Mouse (Mus musculus) heart, adult 2 months (tissue): ENCODE data around the gene Echdc3. TPM values are rescaled to one million over a fixed set of nuclear protein-coding genes. Genes with fewer than 3 reads are reported as not detected.

ENCODE experiments used
- DNase-seq, 2 experiments: peaks; one replicate each; pipeline ENCODE4 v3.0.0; 2021
- H3K27ac ChIP-seq: fragments of 200-600 bp; 2 replicates; pipeline ENCODE4 v1.8.1; 2022
- H3K27me3 ChIP-seq: fragments of 200-500 bp; 2 replicates; pipeline ENCODE4 v1.6.1; 2012; ENCODE audit warnings: mild to moderate bottlenecking, low read length, inconsistent platforms, mixed read lengths; ENCODE audit not compliant: control insufficient read depth, insufficient read depth
- H3K36me3 ChIP-seq: fragments of 200-500 bp; 2 replicates; pipeline ENCODE4 v1.6.1; 2012; ENCODE audit warnings: low read length, inconsistent platforms; ENCODE audit not compliant: control insufficient read depth, insufficient read depth
- H3K4me1 ChIP-seq: fragments of 200-500 bp; 2 replicates; pipeline ENCODE4 v1.6.1; 2011; ENCODE audit warnings: low read length; ENCODE audit not compliant: control insufficient read depth, insufficient read depth
- H3K4me3 ChIP-seq: fragments of 200-600 bp; 2 replicates; pipeline ENCODE4 v1.8.1; 2022
- H3K79me2 ChIP-seq: fragments of 200-500 bp; replicated peaks from 2 replicates; pipeline ENCODE4 v1.6.1; 2012; ENCODE audit warnings: mild to moderate bottlenecking, inconsistent platforms, low read length, moderate library complexity, mixed read lengths; ENCODE audit not compliant: control insufficient read depth, insufficient read depth
- H3K9ac ChIP-seq: fragments of 200-500 bp; 2 replicates; pipeline ENCODE4 v1.6.1; 2012; ENCODE audit warnings: low read depth, mild to moderate bottlenecking, control low read depth, inconsistent platforms, low read length, mixed read lengths
- CTCF ChIP-seq: fragments of 200-600 bp; IDR thresholded peaks from 2 replicates; pipeline ENCODE4 v1.8.1; 2022; ENCODE audit warnings: antibody characterized with exemption, mild to moderate bottlenecking, moderate library complexity
- EP300 ChIP-seq: fragments of 200-500 bp; IDR thresholded peaks from 2 replicates; pipeline ENCODE4 v1.6.1; 2011; ENCODE audit warnings: low read depth, low read length, control low read depth; ENCODE audit not compliant: insufficient read depth
- POLR2A ChIP-seq: fragments of 200-500 bp; IDR thresholded peaks from 2 replicates; pipeline ENCODE4 v1.6.1; 2011; ENCODE audit warnings: mild to moderate bottlenecking, low read depth, low read length, control low read depth; ENCODE audit not compliant: insufficient read depth
- WGBS: fragments of 180-500 bp; shearing (Covaris S2); methylation state at CpG from one replicate; pipeline ENCODE4 v1.1.7; 2018; 5-methylcytosine and 5-hydroxymethylcytosine counted together
- intact Hi-C: fragments of 180-260 bp; cut with DNase I; formaldehyde crosslinking; loops from one replicate; pipeline ENCODE4 v1.15.1; 2025
- polyA plus RNA-seq: library from polyadenylated mRNA; depleted of rRNA; stranded (reverse); fragments of >200 nt; gene quantifications from 2 replicates; pipeline ENCODE4 v1.2.3, GENCODE M21; 2012
- total RNA-seq, 2 experiments: library from RNA; stranded (reverse); gene quantifications; 2 replicates each; pipeline ENCODE4 v1.2.3; 2021

The Echdc3 gene
- total and polyA plus RNA-seq, 3 experiments = 24.0 to 30.6 (median 27.1) TPM

DNA sequence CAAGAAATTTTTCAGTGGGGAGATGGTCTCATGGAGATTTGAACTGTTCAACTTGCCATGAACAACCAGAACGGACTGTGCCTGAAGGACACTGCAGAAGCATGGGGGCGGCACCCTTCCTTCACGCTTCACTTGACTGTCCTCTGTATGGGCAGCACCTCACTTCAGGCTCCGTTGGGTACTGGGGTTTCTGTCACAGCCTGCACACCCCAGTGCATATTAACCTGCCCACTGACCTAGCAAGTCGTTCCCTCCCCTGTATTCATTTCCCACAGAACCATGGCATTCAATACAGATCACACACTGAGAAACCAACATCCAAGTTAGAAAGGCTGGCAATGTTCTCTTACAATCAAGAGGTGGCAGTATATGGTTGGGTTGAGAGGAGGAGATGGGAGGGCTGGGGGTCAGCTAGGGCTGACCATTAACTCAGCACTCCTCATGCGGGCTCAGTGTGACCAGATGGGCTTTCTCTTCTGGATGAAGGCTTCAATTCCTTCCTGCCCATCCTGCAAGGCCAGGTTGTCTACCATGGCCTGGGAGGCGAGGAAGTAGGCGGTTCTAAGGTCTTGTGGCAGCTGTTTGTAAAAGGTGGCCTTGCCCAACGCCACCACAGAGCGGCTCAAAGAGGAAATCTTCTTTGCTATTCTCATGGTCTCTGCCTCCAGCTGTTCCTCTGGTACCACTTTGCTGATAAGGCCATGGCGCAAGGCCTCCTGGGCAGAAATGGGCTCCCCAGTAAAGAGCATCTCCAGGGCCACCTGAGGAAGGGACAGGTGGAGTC, 23.8 kb downstream of the Echdc3 start:
- Histone ChIP-seq H3K4me1 (peaks cover 1% of the 10 kb centered on the region; the same call in 1 of the 2 replicates), H3K36me3 (no peaks in the 10 kb centered on the region), H3K79me2 (no peaks in the 10 kb centered on the region), H3K4me3 (no peak overlapping the region), H3K9ac (no peak overlapping the region), H3K27me3 (no peaks in the 10 kb centered on the region), H3K27ac (no peak overlapping the region)
- DNase-seq = no peak
- TF ChIP-seq EP300 (no peak), CTCF (no peak), POLR2A (no peak)
- 84% methylated on average over 11 of the region's 11 CpGs for WGBS
- intact Hi-C loops = no loop called here

DNA sequence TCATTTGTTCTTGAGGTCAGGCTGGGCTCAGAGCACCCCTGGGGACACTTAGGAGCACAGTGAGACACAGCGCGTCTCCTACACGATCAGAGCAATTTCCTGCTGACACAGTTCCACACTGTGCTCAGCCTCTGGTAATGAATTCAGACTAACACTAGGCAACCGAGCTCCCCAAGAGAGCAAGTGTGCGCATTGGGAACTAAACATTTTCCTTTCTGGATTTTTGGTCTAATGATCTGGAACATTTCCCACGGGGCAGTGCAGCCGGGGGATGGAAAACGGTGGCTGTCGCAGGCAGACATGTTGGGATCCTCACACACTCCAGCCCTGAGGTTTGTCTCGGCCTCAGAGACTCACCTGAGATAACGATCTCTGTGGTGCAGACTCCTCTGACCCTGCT, 25.4 kb downstream of the Echdc3 start:
- DNase-seq = no peak
- Histone ChIP-seq H3K36me3 (no peaks in the 10 kb centered on the region), H3K9ac (no peak overlapping the region), H3K4me3 (no peak overlapping the region), H3K27ac (no peak overlapping the region), H3K79me2 (no peaks in the 10 kb centered on the region), H3K4me1 (no peaks in the 10 kb centered on the region), H3K27me3 (no peaks in the 10 kb centered on the region)
- intact Hi-C loops = no loop called here
- WGBS = 54% methylated on average over 11 of the region's 11 CpGs
- TF ChIP-seq POLR2A = no peak
- TF ChIP-seq EP300 = no peak
- TF ChIP-seq CTCF = no peak

DNA sequence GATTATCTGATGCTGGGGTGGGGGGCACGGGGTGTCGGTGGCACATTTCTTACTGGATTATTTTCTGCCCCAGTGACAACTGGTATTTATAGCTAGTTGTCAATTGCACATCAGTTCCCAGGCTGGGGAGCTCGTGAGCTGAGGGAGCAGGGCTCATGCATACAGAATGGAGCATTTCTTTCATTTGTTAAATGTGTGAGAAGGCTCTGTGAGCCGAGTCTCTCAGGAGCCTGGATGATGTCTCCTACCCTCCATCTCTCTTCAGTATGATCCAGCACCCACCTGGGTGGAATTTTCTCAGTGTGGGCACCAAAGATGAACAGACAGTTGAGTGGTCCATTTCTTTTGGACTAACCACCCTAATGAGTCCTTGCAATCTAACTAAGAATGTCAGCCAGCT, 25.9 kb downstream of the Echdc3 start:
- Histone ChIP-seq H3K79me2 (no peaks in the 10 kb centered on the region), H3K9ac (no peak overlapping the region), H3K36me3 (no peaks in the 10 kb centered on the region), H3K27me3 (no peaks in the 10 kb centered on the region), H3K27ac (no peak overlapping the region), H3K4me1 (no peaks in the 10 kb centered on the region), H3K4me3 (no peak overlapping the region)
- TF ChIP-seq CTCF = no peak
- no peak for TF ChIP-seq POLR2A
- TF ChIP-seq EP300 = no peak
- DNase-seq = no peak
- intact Hi-C loops = no loop called here
- 38% methylated on average over 4 of the region's 4 CpGs for WGBS

DNA sequence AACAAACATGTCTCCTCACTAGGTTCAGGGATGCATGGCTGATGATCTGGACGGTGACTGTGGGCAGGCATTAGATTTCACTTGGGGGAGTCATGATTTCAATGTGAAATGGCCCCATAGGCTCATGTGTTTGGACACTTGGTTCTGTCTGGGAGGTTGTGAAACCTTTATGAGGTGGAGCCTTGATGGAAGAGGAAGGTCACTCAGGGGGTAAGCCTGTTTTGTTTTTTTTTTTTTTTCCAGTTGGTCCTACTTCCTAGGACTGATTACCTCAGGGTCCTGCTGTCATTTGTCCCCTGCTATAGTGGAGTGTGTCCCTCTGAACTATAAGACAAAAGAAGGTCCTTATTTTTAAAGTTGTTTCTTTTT, 33.1 kb downstream of the Echdc3 start:
- DNase-seq = no peak
- WGBS = 73% methylated on average over 1 of the region's 1 CpGs
- intact Hi-C loops = no loop called here
- TF ChIP-seq CTCF (no peak), POLR2A (no peak), EP300 (no peak)
- no peaks in the 10 kb centered on the region for H3K27me3 ChIP-seq
- no peak overlapping the region for H3K4me3 ChIP-seq
- no peaks in the 10 kb centered on the region for H3K4me1 ChIP-seq
- H3K27ac ChIP-seq = no peak overlapping the region
- no peaks in the 10 kb centered on the region for H3K36me3 ChIP-seq
- no peaks in the 10 kb centered on the region for H3K79me2 ChIP-seq
- H3K9ac ChIP-seq = no peak overlapping the region

DNA sequence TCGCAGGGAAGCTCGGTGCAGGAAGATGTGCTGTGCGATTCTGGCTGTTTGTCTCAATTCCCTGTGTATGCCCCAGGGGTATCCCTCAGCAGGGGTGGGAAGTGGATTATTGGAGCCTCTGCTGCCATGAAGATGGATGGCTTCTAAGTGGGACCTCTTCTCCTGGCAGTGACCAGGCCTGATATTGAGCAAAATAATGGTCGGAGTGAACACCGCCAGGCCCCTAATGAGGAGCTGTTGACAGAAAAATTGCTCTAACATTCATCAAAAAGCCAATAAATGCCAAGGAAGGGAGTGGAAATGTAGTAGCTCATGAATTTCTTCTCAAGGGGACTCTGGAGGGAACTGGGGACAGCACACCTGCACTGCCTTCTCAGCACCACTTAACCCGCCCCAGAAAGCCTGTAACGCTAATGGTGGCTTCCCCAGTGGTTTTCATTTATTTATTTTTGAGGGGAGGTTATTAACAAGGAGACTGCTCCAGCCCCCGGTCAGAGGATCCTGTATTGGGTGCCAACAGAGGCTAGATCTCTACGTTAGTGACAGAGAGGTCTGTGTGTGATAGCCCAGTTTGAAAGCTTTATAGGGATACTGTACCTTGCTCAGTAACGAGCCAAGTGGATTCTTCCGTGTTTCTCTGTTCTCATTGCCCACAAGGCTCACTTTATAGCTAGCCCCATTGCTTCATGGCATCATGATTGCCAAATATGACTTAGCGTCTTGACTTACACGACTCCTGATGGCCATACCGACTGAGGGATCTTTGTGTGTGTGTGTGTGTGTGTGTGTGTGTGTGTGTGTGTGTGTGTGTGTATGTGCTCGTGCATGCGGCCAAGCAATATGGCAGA, 33.7 kb downstream of the Echdc3 start:
- Histone ChIP-seq H3K4me1 (no peaks in the 10 kb centered on the region), H3K36me3 (no peaks in the 10 kb centered on the region), H3K4me3 (no peak overlapping the region), H3K9ac (no peak overlapping the region), H3K27ac (no peak overlapping the region), H3K79me2 (no peaks in the 10 kb centered on the region), H3K27me3 (no peaks in the 10 kb centered on the region)
- no peak for DNase-seq
- intact Hi-C loops = no loop called here
- WGBS = 88% methylated on average over 16 of the region's 16 CpGs
- TF ChIP-seq POLR2A (no peak), CTCF (no peak), EP300 (no peak)

DNA sequence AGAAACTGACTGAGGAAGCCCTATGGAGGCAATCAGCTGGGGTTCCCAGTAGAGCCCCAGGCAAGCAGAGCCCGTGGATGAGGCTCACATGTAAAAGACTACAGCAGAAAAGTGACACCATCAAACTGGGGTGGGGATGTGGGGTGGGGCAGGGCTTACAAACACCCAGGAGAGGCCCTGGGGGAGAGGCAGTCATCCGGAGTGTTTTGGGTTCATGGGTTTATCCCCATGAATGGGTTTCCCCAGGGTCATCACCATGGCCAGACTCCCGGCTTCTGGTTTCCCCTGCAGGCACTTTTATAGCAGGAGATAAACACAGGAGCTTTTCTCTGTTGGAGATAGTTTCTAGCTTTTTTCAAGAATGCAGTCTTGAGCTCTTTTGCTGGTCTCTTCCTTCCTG, 39.8 kb downstream of the Echdc3 start:
- WGBS = 53% methylated on average over 3 of the region's 3 CpGs
- DNase-seq = no peak

More for the DNA sequence above, 39.8 kb downstream of the Echdc3 start:
- TF ChIP-seq CTCF = no peak
- no peak for TF ChIP-seq EP300
- TF ChIP-seq POLR2A = no peak
- H3K9ac ChIP-seq = no peak overlapping the region
- no peak overlapping the region for H3K27ac ChIP-seq
- no peaks in the 10 kb centered on the region for H3K36me3 ChIP-seq
- H3K79me2 ChIP-seq = no peaks in the 10 kb centered on the region
- H3K4me1 ChIP-seq = no peaks in the 10 kb centered on the region
- no peaks in the 10 kb centered on the region for H3K27me3 ChIP-seq
- H3K4me3 ChIP-seq = no peak overlapping the region
- intact Hi-C loops = no loop called here
